Mouse (Mus musculus) heart, postnatal 0 days (tissue): ENCODE results near the gene Pdzd2. TPM values are rescaled to one million over a fixed set of nuclear protein-coding genes. Genes with fewer than 3 reads are reported as not detected.

Source experiments
- ATAC-seq: fragments of 200-750 bp; cut with Nextera tagmentation; 2 replicates; pipeline ENCODE4 v1.8.0; 2017; ENCODE audit warnings: low read depth, moderate number of reproducible peaks, moderate library complexity; ENCODE audit not compliant: insufficient read depth
- DNase-seq: peaks from one replicate; pipeline ENCODE4 v3.0.0-alpha.2; 2016; ENCODE audit warnings: low spot score
- H3K27ac ChIP-seq: fragments of 300-500 bp; sonication (generic); 2 replicates; pipeline ENCODE4 v1.5.1; 2014; ENCODE audit warnings: low read depth, mild to moderate bottlenecking
- H3K27me3 ChIP-seq: fragments of 300-500 bp; sonication (generic); 2 replicates; pipeline ENCODE4 v1.6.1; 2014; ENCODE audit warnings: low read length, mixed read lengths; ENCODE audit not compliant: control insufficient read depth, insufficient read depth
- H3K36me3 ChIP-seq: fragments of 300-500 bp; sonication (generic); replicated peaks from 2 replicates; pipeline ENCODE4 v1.6.1; 2014; ENCODE audit warnings: low read length, mixed read lengths; ENCODE audit not compliant: control insufficient read depth, insufficient read depth
- H3K4me1 ChIP-seq: fragments of 300-500 bp; sonication (generic); 2 replicates; pipeline ENCODE4 v1.6.1; 2014; ENCODE audit warnings: antibody characterized with exemption; ENCODE audit not compliant: control insufficient read depth, insufficient read depth
- H3K4me2 ChIP-seq: fragments of 300-500 bp; sonication (generic); 2 replicates; pipeline ENCODE4 v1.6.1; 2014; ENCODE audit warnings: low read depth, mild to moderate bottlenecking, low read length, moderate library complexity
- H3K4me3 ChIP-seq: fragments of 300-500 bp; sonication (generic); 2 replicates; pipeline ENCODE4 v1.5.1; 2014; ENCODE audit warnings: low read depth, low read length
- H3K9ac ChIP-seq: fragments of 300-500 bp; sonication (generic); replicated peaks from 2 replicates; pipeline ENCODE4 v1.6.1; 2014; ENCODE audit warnings: low read depth, low read length, mixed read lengths
- H3K9me3 ChIP-seq: fragments of 300-500 bp; sonication (generic); replicated peaks from 2 replicates; pipeline ENCODE4 v1.6.1; 2016; ENCODE audit warnings: low read length; ENCODE audit not compliant: control insufficient read depth
- CTCF ChIP-seq: IDR thresholded peaks from 2 replicates; pipeline ENCODE4 v1.5.1; 2016; ENCODE audit warnings: antibody characterized with exemption, control low read depth, low read depth
- EP300 ChIP-seq: IDR thresholded peaks from 2 replicates; pipeline ENCODE4 v1.6.1; 2016; ENCODE audit warnings: antibody characterized with exemption, low read depth
- WGBS: fragments of 180-500 bp; shearing (Covaris S2); extraction: QIAGEN DNeasy Blood & Tissue Kit; methylation state at CpG from one replicate; pipeline ENCODE4 v1.1.7; 2014; 5-methylcytosine and 5-hydroxymethylcytosine counted together
- polyA plus RNA-seq: library from polyadenylated mRNA; unstranded; fragments of >200 nt; fragmentation: Nextera tagmentation; extraction: Ambion mirVana; gene quantifications from 2 replicates; pipeline ENCODE4 v1.2.1, GENCODE M21; 2015
- total RNA-seq: library from RNA; depleted of rRNA; stranded (reverse); fragments of >200 nt; gene quantifications from 2 replicates; pipeline ENCODE4 v1.2.3, GENCODE M21; 2014; ENCODE audit warnings: low replicate concordance

The Pdzd2 gene
- total and polyA plus RNA-seq, 2 experiments from 2014 or later, result 36.1 to 86.0 TPM

- ATAC-seq (no peak), DNase-seq (no peak)
- Histone ChIP-seq H3K27ac (no peak overlapping the region), H3K9me3 (no peaks in the 10 kb centered on the region), H3K4me1 (peaks cover 4% of the 10 kb centered on the region; the same call in 1 of the 2 replicates), H3K36me3 (no peaks in the 10 kb centered on the region), H3K27me3 (no peaks in the 10 kb centered on the region), H3K4me3 (no peak overlapping the region), H3K4me2 (no peak overlapping the region), H3K9ac (no peak overlapping the region)
- TF ChIP-seq CTCF, result no peak
- no peak for TF ChIP-seq EP300
- 90% methylated on average over 5 of the region's 5 CpGs for WGBS
Measured at GRCm38 (mm10) chr15:12622701-12623100, 117.0 kb downstream of the Pdzd2 start.

- Histone ChIP-seq H3K4me2 (no peak overlapping the region), H3K9me3 (no peaks in the 10 kb centered on the region), H3K36me3 (no peaks in the 10 kb centered on the region), H3K9ac (no peak overlapping the region), H3K27me3 (no peaks in the 10 kb centered on the region), H3K4me1 (peaks cover 8% of the 10 kb centered on the region), H3K4me3 (no peak overlapping the region), H3K27ac (no peak overlapping the region)
- 72% methylated on average over 7 of the region's 7 CpGs for WGBS
- ATAC-seq (0 out of 2 replicates have a peak, but pooled peaks have one; percentile 12), DNase-seq (no peak)
- no peak for TF ChIP-seq CTCF
- no peak for TF ChIP-seq EP300
Measured at GRCm38 (mm10) chr15:12622093-12622643, 117.6 kb downstream of the Pdzd2 start.

- H3K9me3 ChIP-seq, result no peaks in the 10 kb centered on the region
- no peaks in the 10 kb centered on the region for H3K36me3 ChIP-seq
- no peak overlapping the region for H3K4me3 ChIP-seq
- H3K4me1 ChIP-seq, result peaks cover 8% of the 10 kb centered on the region
- no peaks in the 10 kb centered on the region for H3K27me3 ChIP-seq
- ATAC-seq (no peak), DNase-seq (no peak)
- H3K4me2 ChIP-seq, result no peak overlapping the region
- 87% methylated on average over 8 of the region's 8 CpGs for WGBS
- TF ChIP-seq EP300, result no peak
- no peak for TF ChIP-seq CTCF
- no peak overlapping the region for H3K27ac ChIP-seq
- no peak overlapping the region for H3K9ac ChIP-seq
Measured at GRCm38 (mm10) chr15:12619273-12619672, 120.5 kb downstream of the Pdzd2 start.

- Histone ChIP-seq H3K27me3 (no peaks in the 10 kb centered on the region), H3K9me3 (no peaks in the 10 kb centered on the region), H3K4me1 (peaks cover 13% of the 10 kb centered on the region), H3K4me2 (no peak overlapping the region), H3K9ac (no peak overlapping the region), H3K27ac (no peak overlapping the region), H3K36me3 (no peaks in the 10 kb centered on the region), H3K4me3 (no peak overlapping the region)
- 31% methylated on average over 11 of the region's 11 CpGs for WGBS
- DNase-seq, result no peak
- TF ChIP-seq CTCF (no peak), EP300 (no peak)
- ATAC-seq, result no peak
Measured at GRCm38 (mm10) chr15:12617651-12618050, 122.1 kb downstream of the Pdzd2 start.

GRCm38 (mm10) chr15:12617220-12617619, 122.5 kb downstream of the Pdzd2 start:
- Histone ChIP-seq H3K4me1 (peaks cover 13% of the 10 kb centered on the region), H3K36me3 (no peaks in the 10 kb centered on the region), H3K4me3 (no peak overlapping the region), H3K27me3 (no peaks in the 10 kb centered on the region), H3K27ac (no peak overlapping the region), H3K4me2 (no peak overlapping the region), H3K9ac (no peak overlapping the region), H3K9me3 (no peaks in the 10 kb centered on the region)
- ATAC-seq (0 out of 2 replicates have a peak, but pooled peaks have one; percentile 39), DNase-seq (no peak)
- WGBS, result 32% methylated on average over 8 of the region's 8 CpGs
- TF ChIP-seq EP300, result no peak
- TF ChIP-seq CTCF, result no peak
